Mouse (Mus musculus) left cerebral cortex, adult 9 months (tissue): ENCODE measurements at regions not wholly inside any gene's neighbourhood (a gene's known extent, or its start where the extent isn't known, plus 50 kb on each side); places are given as distances from the start of the nearest gene placed in this dataset.

Experiments
- DNase-seq, 2 experiments: peaks; one replicate each; pipeline ENCODE4 v3.0.0; 2022; ENCODE audit warnings: low spot score in 2 of 2

- no peak for DNase-seq
These were observed 165.5 kb downstream of the Dsel start for GRCm38 (mm10) chr1:111699030-111699732.

- no peak for DNase-seq
These were observed 203.8 kb downstream of the Dsel start for GRCm38 (mm10) chr1:111660950-111661349.

- DNase-seq, result peak; percentile 2 to 49
These were observed 204.5 kb downstream of the Dsel start for GRCm38 (mm10) chr1:111660099-111660670.

- DNase-seq, result peak in 1 of 2 experiments; percentile 5
These were observed 230.8 kb downstream of the Dsel start for GRCm38 (mm10) chr1:111633860-111634460.
